Mouse (Mus musculus) limb, embryonic 14.5 days (tissue): ENCODE data around the gene Knl1. TPM values are rescaled to one million over a fixed set of nuclear protein-coding genes. Genes with fewer than 3 reads are reported as not detected.

ENCODE experiments used
- ATAC-seq: fragments of 200-750 bp; cut with Nextera tagmentation; 2 replicates; pipeline ENCODE4 v1.8.0; 2017; ENCODE audit warnings: low read depth, moderate number of reproducible peaks, moderate TSS enrichment; ENCODE audit not compliant: low FRiP score
- DNase-seq: peaks from one replicate; pipeline ENCODE4 v3.0.0-alpha.2; 2015; ENCODE audit warnings: low spot score
- H3K27ac ChIP-seq: fragments of 300-500 bp; sonication (generic); replicated peaks from 2 replicates; pipeline ENCODE4 v1.5.1; 2014; ENCODE audit warnings: low read depth, mild to moderate bottlenecking, low read length, moderate library complexity, mixed read lengths
- H3K27me3 ChIP-seq: fragments of 300-500 bp; sonication (generic); 2 replicates; pipeline ENCODE4 v1.6.1; 2014; ENCODE audit warnings: low read length, mixed read lengths; ENCODE audit not compliant: control insufficient read depth, insufficient read depth
- H3K36me3 ChIP-seq: fragments of 300-500 bp; sonication (generic); 2 replicates; pipeline ENCODE4 v1.6.1; 2014; ENCODE audit warnings: mild to moderate bottlenecking, low read length, moderate library complexity, mixed read lengths; ENCODE audit not compliant: control insufficient read depth, insufficient read depth
- H3K4me1 ChIP-seq: fragments of 300-500 bp; sonication (generic); 2 replicates; pipeline ENCODE4 v1.6.1; 2014; ENCODE audit warnings: antibody characterized with exemption, low read length, mixed read lengths; ENCODE audit not compliant: control insufficient read depth, insufficient read depth
- H3K4me2 ChIP-seq: fragments of 300-500 bp; sonication (generic); replicated peaks from 2 replicates; pipeline ENCODE4 v1.6.1; 2014; ENCODE audit warnings: low read depth, mild to moderate bottlenecking, low read length, moderate library complexity; ENCODE audit not compliant: severe bottlenecking
- H3K4me3 ChIP-seq: fragments of 300-500 bp; sonication (generic); replicated peaks from 2 replicates; pipeline ENCODE4 v1.5.1; 2014; ENCODE audit warnings: low read length
- H3K9ac ChIP-seq: fragments of 300-500 bp; sonication (generic); 2 replicates; pipeline ENCODE4 v1.6.1; 2014; ENCODE audit warnings: mild to moderate bottlenecking, low read depth, low read length, moderate library complexity; ENCODE audit not compliant: severe bottlenecking
- H3K9me3 ChIP-seq: fragments of 300-500 bp; sonication (generic); 2 replicates; pipeline ENCODE4 v1.6.1; 2016; ENCODE audit warnings: low read length; ENCODE audit not compliant: control insufficient read depth
- POLR2A ChIP-seq: fragments of 200-500 bp; IDR thresholded peaks from 2 replicates; pipeline ENCODE4 v1.8.0; 2012; ENCODE audit warnings: inconsistent platforms, mild to moderate bottlenecking, moderate library complexity, borderline replicate concordance; ENCODE audit not compliant: insufficient read depth, insufficient read length; ENCODE audit errors: extremely low read depth
- WGBS: fragments of 180-500 bp; shearing (Covaris S2); extraction: QIAGEN DNeasy Blood & Tissue Kit; methylation state at CpG from one replicate; pipeline ENCODE4 v1.1.7; 2014; 5-methylcytosine and 5-hydroxymethylcytosine counted together
- polyA plus RNA-seq, 2 experiments: library from polyadenylated mRNA; depleted of rRNA in 1 of 2; stranded (reverse) in 1 of 2; unstranded in 1 of 2; fragments of >200 nt; fragmentation: Nextera tagmentation in 1 of 2; extraction: Ambion mirVana in 1 of 2; gene quantifications; 2 replicates each; pipeline versions ENCODE4 v1.2.1 to v1.2.3; 2012 to 2014

Gene Knl1
- polyA plus RNA-seq, 2 experiments: 5.5 to 34.5 TPM

DNA sequence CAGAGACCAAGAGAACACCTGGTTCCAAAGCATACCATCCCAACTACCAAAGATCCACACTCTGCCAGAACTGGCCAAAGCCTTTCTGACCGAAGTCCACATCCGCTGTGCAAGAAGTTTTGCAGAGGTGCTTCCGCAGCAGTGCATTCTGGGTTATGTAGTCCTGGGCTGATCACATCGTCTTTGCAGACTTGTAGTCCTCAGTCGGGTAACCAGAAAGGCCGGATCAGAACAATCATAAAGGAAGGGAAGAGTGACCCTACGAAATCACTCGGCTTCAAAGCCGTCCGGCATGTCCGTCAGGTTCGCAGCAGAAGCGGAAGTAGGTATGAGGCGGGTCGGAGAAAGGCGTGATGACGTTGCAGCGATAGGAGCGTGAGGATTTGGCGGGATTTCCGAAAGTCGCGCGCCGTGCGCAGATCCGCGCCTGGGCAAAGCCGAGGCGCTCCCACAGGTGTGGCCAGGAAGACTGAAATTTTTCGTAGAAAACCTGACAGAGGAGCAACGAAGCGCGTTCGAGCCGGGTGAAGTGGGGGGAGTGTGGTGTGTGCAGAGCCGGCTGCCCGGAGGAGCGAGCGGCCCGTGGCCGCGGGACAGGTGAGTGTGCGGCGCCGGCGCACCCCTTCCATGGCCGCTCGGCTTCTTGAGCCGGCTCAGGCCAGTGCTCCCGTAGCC, 65.7 kb downstream of the Knl1 start, which contains the start of gene Rad51:
Gene Rad51 (plus strand): TSS at position 356 of the 675 bp plus-strand sequence.
- H3K36me3 ChIP-seq: peaks cover 10% of the 10 kb centered on the region
- under 1% methylated on average over 42 of the region's 51 CpGs for WGBS
- peak; percentile 90 for ATAC-seq

DNA sequence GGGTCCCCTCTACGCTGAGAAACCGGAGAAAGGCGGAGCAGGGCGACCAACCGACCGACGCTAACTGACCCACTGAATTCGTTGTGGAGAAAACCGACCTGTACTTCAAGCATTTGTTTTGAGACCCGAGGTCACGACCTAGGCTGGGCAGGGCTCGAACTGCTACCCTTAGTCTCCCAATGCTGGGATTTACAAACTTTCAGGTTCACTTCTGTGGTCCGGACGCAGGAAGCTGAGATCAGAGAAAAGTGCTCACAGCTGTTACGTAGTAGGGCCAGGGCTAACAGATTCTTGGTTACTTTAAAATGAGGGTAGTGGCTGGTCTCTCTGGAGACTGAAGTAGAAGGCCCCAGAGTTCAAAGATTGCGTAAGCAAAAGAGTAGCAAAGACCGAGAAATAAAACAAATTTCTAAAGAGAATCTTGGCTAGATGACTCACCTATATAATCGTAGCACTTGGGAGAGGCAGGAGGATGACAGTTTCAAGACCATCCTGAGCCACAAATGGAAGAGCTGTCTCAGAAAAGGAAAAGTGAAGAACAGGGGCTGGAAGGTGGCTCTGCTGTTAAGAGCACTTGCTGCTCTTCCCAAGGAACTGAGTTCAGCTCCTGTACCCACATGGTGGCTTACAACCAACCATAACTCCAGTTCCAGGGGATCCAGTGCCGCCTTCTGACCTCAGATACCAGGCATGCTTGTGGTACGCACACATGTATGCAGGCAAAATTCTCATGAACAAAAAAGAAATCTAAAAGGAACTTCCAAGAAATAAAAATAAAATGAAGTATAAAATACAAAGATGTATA, 66.4 kb downstream of the Knl1 start:
- H3K27ac ChIP-seq: peak overlapping the region; percentile 75; the same call in 1 of the 2 replicates
- H3K9ac ChIP-seq: peak overlapping the region; percentile 68
- no peak for DNase-seq
- H3K4me3 ChIP-seq: peak overlapping the region; percentile 60
- no peak for ATAC-seq
- H3K9me3 ChIP-seq: no peaks in the 10 kb centered on the region
- WGBS: 15% methylated on average over 18 of the region's 20 CpGs
- no peak for TF ChIP-seq POLR2A
- H3K4me1 ChIP-seq: peaks cover 8% of the 10 kb centered on the region
- H3K36me3 ChIP-seq: peaks cover 16% of the 10 kb centered on the region
- no peaks in the 10 kb centered on the region for H3K27me3 ChIP-seq
- peak overlapping the region; percentile 73 for H3K4me2 ChIP-seq

More for the DNA sequence above, 65.7 kb downstream of the Knl1 start, which contains the start of gene Rad51:
- Histone ChIP-seq H3K9me3 (no peaks in the 10 kb centered on the region), H3K4me2 (peak within 1 kb of the TSS; percentile 73), H3K9ac (peak within 1 kb of the TSS; percentile 68), H3K4me1 (peaks cover 8% of the 10 kb centered on the region), H3K27ac (peak within 1 kb of the TSS; percentile 75), H3K4me3 (peak within 1 kb of the TSS; percentile 60), H3K27me3 (no peaks in the 10 kb centered on the region)
- DNase-seq: peak; percentile 93
- peak; percentile 68; the same call in 1 of the 2 replicates for TF ChIP-seq POLR2A

- H3K27ac ChIP-seq: no peak overlapping the region
- no peak for ATAC-seq
- H3K4me2 ChIP-seq: no peak overlapping the region
- no peak overlapping the region for H3K4me3 ChIP-seq
- no peaks in the 10 kb centered on the region for H3K27me3 ChIP-seq
- H3K9me3 ChIP-seq: no peaks in the 10 kb centered on the region
- no peak for DNase-seq
- H3K4me1 ChIP-seq: no peaks in the 10 kb centered on the region
- no peak for TF ChIP-seq POLR2A
- peaks cover 85% of the 10 kb centered on the region for H3K36me3 ChIP-seq
- H3K9ac ChIP-seq: no peak overlapping the region
- 87% methylated on average over 5 of the region's 5 CpGs for WGBS
These were observed 89.5 kb downstream of the Knl1 start for GRCm38 (mm10) chr2:119136346-119136898.

GRCm38 (mm10) chr2:119145199-119145598, 98.3 kb downstream of the Knl1 start:
- no peak for TF ChIP-seq POLR2A
- H3K27ac ChIP-seq: no peak overlapping the region
- no peaks in the 10 kb centered on the region for H3K4me1 ChIP-seq
- no peaks in the 10 kb centered on the region for H3K9me3 ChIP-seq
- no peak overlapping the region for H3K4me3 ChIP-seq
- H3K9ac ChIP-seq: no peak overlapping the region
- H3K36me3 ChIP-seq: peaks cover 83% of the 10 kb centered on the region
- H3K27me3 ChIP-seq: no peaks in the 10 kb centered on the region
- H3K4me2 ChIP-seq: no peak overlapping the region
- ATAC-seq (no peak), DNase-seq (no peak)
- WGBS: 81% methylated on average over 2 of the region's 2 CpGs

- ATAC-seq: no peak
- no peak overlapping the region for H3K4me2 ChIP-seq
- peaks cover 84% of the 10 kb centered on the region for H3K36me3 ChIP-seq
- DNase-seq: no peak
- H3K9me3 ChIP-seq: no peaks in the 10 kb centered on the region
- no peaks in the 10 kb centered on the region for H3K27me3 ChIP-seq
- H3K27ac ChIP-seq: no peak overlapping the region
- 83% methylated on average over 6 of the region's 6 CpGs for WGBS
- H3K4me3 ChIP-seq: no peak overlapping the region
- no peak for TF ChIP-seq POLR2A
- H3K4me1 ChIP-seq: no peaks in the 10 kb centered on the region
- H3K9ac ChIP-seq: no peak overlapping the region
These were observed 99.5 kb downstream of the Knl1 start for GRCm38 (mm10) chr2:119146435-119146834.
